ENCODE assay signal across 36 mouse cellular contexts in genomic region chr7:65876596-65876995, GRCm38 (mm10). TPM values are rescaled to one million over a fixed set of nuclear protein-coding genes. Genes with fewer than 3 reads are reported as not detected.
"Had no signal": no experiment of that assay in that cellular context is flagged by ENCODE, and none has a peak within 500 bp of the region (broad histone marks: within the 10 kb centered on the region; RNA-seq: fewer than 3 reads in every experiment).

No protein-coding gene starts in this region.

- H3K9me3 ChIP-seq: heart, embryonic 12.5 days; heart, embryonic 13.5 days; heart, embryonic 15.5 days; hindbrain, embryonic 10.5 days; hindbrain, embryonic 12.5 days; hindbrain, embryonic 13.5 days; hindbrain, embryonic 15.5 days; intestine, embryonic 15.5 days; kidney, embryonic 15.5 days had no signal

- H3K36me3 ChIP-seq: heart, embryonic 12.5 days; heart, embryonic 13.5 days; heart, embryonic 15.5 days; hindbrain, embryonic 10.5 days; hindbrain, embryonic 12.5 days; hindbrain, embryonic 13.5 days; hindbrain, embryonic 15.5 days; intestine, embryonic 15.5 days; kidney, embryonic 15.5 days had no signal

- H3K4me2 ChIP-seq: heart, embryonic 11.5 days; heart, embryonic 12.5 days; heart, embryonic 13.5 days; heart, embryonic 15.5 days; hindbrain, embryonic 12.5 days; hindbrain, embryonic 13.5 days; hindbrain, embryonic 14.5 days; hindbrain, embryonic 15.5 days; intestine, embryonic 15.5 days; kidney, embryonic 15.5 days had no signal

- H3K4me1 ChIP-seq: intestine, embryonic 15.5 days had no signal

- DNase-seq: heart, postnatal 10 days; heart, postnatal 14 days; heart, postnatal 36 days; heart, postnatal 4 days; kidney, adult 11 months; kidney, adult 18-20 months; kidney, adult 2 months; kidney, adult 8-10 months; kidney, adult 9 months; kidney, postnatal 10 days; kidney, postnatal 14 days; kidney, postnatal 25 days; kidney, postnatal 36 days; kidney, postnatal 4 days; layer of hippocampus, adult 9-11 months; layer of hippocampus, postnatal 36 days had no signal

- ATAC-seq: hindbrain, embryonic 16.5 days; hindbrain, postnatal 0 days; inflammation-experienced regulatory T-cells, adult 6 months; intestine, embryonic 15.5 days; intestine, embryonic 16.5 days; intestine, postnatal 0 days had no signal

- H3K4me3 ChIP-seq: heart, embryonic 12.5 days; heart, embryonic 13.5 days; heart, embryonic 15.5 days; hindbrain, embryonic 10.5 days; hindbrain, embryonic 12.5 days; hindbrain, embryonic 13.5 days; hindbrain, embryonic 15.5 days; intestine, embryonic 15.5 days; kidney, embryonic 15.5 days; layer of hippocampus, adult 2 months; left cerebral cortex, adult 2 months had no signal

- H3K27me3 ChIP-seq: hindbrain, embryonic 12.5 days; hindbrain, embryonic 13.5 days; hindbrain, embryonic 15.5 days had no signal

- H3K9ac ChIP-seq: heart, embryonic 12.5 days; heart, embryonic 13.5 days; heart, embryonic 15.5 days; hindbrain, embryonic 12.5 days; hindbrain, embryonic 13.5 days; hindbrain, embryonic 14.5 days; hindbrain, embryonic 15.5 days; intestine, embryonic 15.5 days; kidney, embryonic 15.5 days had no signal

- H3K27ac ChIP-seq: heart, embryonic 13.5 days; heart, embryonic 15.5 days; hindbrain, embryonic 10.5 days; hindbrain, embryonic 12.5 days; hindbrain, embryonic 13.5 days; hindbrain, embryonic 14.5 days; hindbrain, embryonic 15.5 days; hindbrain, postnatal 0 days; intestine, embryonic 15.5 days; kidney, embryonic 15.5 days; kidney, postnatal 0 days; layer of hippocampus, adult 2 months; left cerebral cortex, adult 2 months had no signal

RNA-seq across cellular contexts. Expression of gene Pcsk6, which starts 15.1 kb away (rescaled TPM):
- total RNA-seq: hematopoietic stem cell, adult 5-6 weeks had no signal
- polyA plus RNA-seq: inflammation-experienced regulatory T-cells, adult 6 months had no signal
